Mouse (Mus musculus): ENCODE results near the gene Fam169b. TPM values are rescaled to one million over a fixed set of nuclear protein-coding genes. Genes with fewer than 3 reads are reported as not detected.

Fam169b gene
- polyA plus RNA-seq, 2 experiments: 0.28 to 0.30 TPM

DNA sequence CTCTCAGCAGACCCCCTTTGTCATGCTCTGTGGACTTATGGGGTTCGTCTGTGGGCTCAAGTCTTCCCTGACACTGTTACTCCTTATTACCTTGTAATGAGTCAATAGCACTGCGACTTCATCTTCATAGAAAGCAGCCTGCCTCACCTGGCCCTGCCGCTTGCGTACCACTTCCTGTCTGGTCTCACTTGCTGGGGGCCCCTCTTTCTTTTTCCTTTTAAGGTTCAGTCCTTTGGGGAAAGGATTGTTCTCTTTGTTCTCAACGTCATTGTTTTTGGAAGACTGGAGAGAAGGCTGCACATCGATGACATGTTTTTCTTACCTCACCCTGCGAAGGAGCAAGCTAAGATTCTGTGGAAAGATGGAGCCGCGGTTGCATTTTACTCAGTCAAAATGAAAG, 55.4 kb downstream of the Fam169b start:
- no peak overlapping the region for H3K27ac ChIP-seq
- H3K4me1 ChIP-seq (replicated peaks; ENCODE audit: control insufficient read depth in 2 of 2, insufficient read depth in 2 of 2, low read length in 1 of 2): no peaks in the 10 kb centered on the region
- H3K27me3 ChIP-seq (ENCODE audit: control insufficient read depth, insufficient read depth, low read length): no peaks in the 10 kb centered on the region
- H3K9ac ChIP-seq (replicated peaks): no peak overlapping the region
- no peak for ATAC-seq (ENCODE audit: insufficient read depth)
- H3K36me3 ChIP-seq (replicated peaks; ENCODE audit: control insufficient read depth, insufficient read depth, low read depth): no peaks in the 10 kb centered on the region
- WGBS (ENCODE audit: insufficient replicate concordance): 69% methylated on average over 9 of the region's 9 CpGs
- H3K4me3 ChIP-seq (ENCODE audit: insufficient read depth in 1 of 2, low read depth in 2 of 2, low read length in 2 of 2): no peak overlapping the region
- no peak overlapping the region for H3K4me2 ChIP-seq (ENCODE audit: low read depth)
- DNase-seq (ENCODE audit: low read depth in 3 of 3, low spot score in 3 of 3): no peak
- H3K9me3 ChIP-seq (ENCODE audit: control insufficient read depth, low read length): no peaks in the 10 kb centered on the region
- TF ChIP-seq CTCF (IDR thresholded peaks at IDR 0.05; ENCODE audit: low read depth): no peak
- no peak for TF ChIP-seq EP300 (IDR thresholded peaks at IDR 0.05; ENCODE audit: low read depth)

DNA sequence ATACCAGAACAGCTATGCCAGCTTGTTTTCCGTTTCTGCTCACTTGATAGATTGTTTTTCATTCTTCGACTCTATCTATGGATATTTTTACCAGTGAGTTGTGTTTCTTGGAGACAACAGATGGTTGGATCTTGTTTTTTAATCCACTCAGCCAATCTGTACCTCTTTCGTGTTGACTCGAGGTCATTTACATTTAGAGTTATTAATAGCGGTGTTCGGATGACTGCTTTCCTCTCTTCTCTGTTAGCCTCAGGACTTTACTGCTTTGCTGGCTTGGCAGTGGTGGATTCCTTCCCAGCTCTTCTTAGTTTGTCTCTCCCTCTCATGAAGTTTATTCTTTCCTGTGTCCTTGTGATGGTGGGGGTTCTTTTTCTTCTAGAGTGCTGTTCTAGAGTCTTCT, 59.2 kb downstream of the Fam169b start:
- WGBS (ENCODE audit: insufficient replicate concordance): 74% methylated on average over 6 of the region's 6 CpGs
- ATAC-seq (ENCODE audit: insufficient read depth) (no peak), DNase-seq (ENCODE audit: low read depth in 3 of 3, low spot score in 3 of 3) (no peak)
- H3K27ac ChIP-seq: no peak overlapping the region
- no peaks in the 10 kb centered on the region for H3K36me3 ChIP-seq (replicated peaks; ENCODE audit: control insufficient read depth, insufficient read depth, low read depth)
- no peak overlapping the region for H3K4me2 ChIP-seq (ENCODE audit: low read depth)
- no peak for TF ChIP-seq CTCF (IDR thresholded peaks at IDR 0.05; ENCODE audit: low read depth)
- TF ChIP-seq EP300 (IDR thresholded peaks at IDR 0.05; ENCODE audit: low read depth): no peak
- no peaks in the 10 kb centered on the region for H3K9me3 ChIP-seq (ENCODE audit: control insufficient read depth, low read length)
- no peaks in the 10 kb centered on the region for H3K27me3 ChIP-seq (ENCODE audit: control insufficient read depth, insufficient read depth, low read length)
- H3K9ac ChIP-seq (replicated peaks): no peak overlapping the region
- H3K4me3 ChIP-seq (ENCODE audit: insufficient read depth in 1 of 2, low read depth in 2 of 2, low read length in 2 of 2): no peak overlapping the region
- no peaks in the 10 kb centered on the region for H3K4me1 ChIP-seq (replicated peaks; ENCODE audit: control insufficient read depth in 2 of 2, insufficient read depth in 2 of 2, low read length in 1 of 2)

DNA sequence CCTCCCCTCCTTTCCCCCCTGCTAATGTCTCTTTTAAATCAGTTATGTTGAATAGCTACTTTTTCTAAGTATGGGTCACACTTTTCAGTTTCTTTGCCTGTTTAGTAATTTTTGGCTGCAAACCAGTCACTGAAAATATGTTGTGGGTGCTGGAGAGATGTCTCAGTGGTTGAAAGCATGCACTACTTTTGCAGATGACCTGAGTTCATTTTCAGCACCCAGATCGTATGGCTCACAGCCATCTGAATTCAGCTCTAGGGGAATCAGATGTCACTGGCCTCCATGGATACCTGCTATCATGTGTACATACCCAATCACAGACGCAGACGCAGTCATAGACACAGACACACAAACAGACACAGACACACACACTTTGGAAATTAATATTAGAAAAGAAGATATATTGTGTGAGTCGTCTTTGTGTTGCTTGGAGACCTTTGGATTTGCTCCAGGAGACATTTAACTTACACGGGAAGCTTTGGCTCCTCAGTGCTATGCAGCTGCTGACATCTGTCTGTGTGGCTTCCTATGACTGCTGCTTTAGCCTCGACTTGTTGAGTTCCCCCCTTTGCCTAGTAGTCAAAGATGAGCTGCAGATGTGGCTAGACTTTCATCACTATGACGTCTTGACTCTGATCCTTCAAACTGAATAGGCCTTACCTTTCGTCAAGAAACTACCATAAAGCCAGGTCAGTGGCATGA, 63.6 kb downstream of the Fam169b start:
- ATAC-seq (ENCODE audit: insufficient read depth) (no peak), DNase-seq (ENCODE audit: low read depth in 3 of 3, low spot score in 3 of 3) (no peak)
- H3K9ac ChIP-seq (replicated peaks): no peak overlapping the region
- no peak overlapping the region for H3K4me3 ChIP-seq (ENCODE audit: insufficient read depth in 1 of 2, low read depth in 2 of 2, low read length in 2 of 2)
- H3K9me3 ChIP-seq (ENCODE audit: control insufficient read depth, low read length): no peaks in the 10 kb centered on the region
- 60% methylated on average over 8 of the region's 8 CpGs for WGBS (ENCODE audit: insufficient replicate concordance)
- H3K27me3 ChIP-seq (ENCODE audit: control insufficient read depth, insufficient read depth, low read length): no peaks in the 10 kb centered on the region
- no peak for TF ChIP-seq EP300 (IDR thresholded peaks at IDR 0.05; ENCODE audit: low read depth)
- TF ChIP-seq CTCF (IDR thresholded peaks at IDR 0.05; ENCODE audit: low read depth): no peak
- H3K36me3 ChIP-seq (replicated peaks; ENCODE audit: control insufficient read depth, insufficient read depth, low read depth): no peaks in the 10 kb centered on the region
- H3K4me1 ChIP-seq (replicated peaks; ENCODE audit: control insufficient read depth in 2 of 2, insufficient read depth in 2 of 2, low read length in 1 of 2): no peaks in the 10 kb centered on the region
- H3K4me2 ChIP-seq (ENCODE audit: low read depth): no peak overlapping the region
- no peak overlapping the region for H3K27ac ChIP-seq

DNA sequence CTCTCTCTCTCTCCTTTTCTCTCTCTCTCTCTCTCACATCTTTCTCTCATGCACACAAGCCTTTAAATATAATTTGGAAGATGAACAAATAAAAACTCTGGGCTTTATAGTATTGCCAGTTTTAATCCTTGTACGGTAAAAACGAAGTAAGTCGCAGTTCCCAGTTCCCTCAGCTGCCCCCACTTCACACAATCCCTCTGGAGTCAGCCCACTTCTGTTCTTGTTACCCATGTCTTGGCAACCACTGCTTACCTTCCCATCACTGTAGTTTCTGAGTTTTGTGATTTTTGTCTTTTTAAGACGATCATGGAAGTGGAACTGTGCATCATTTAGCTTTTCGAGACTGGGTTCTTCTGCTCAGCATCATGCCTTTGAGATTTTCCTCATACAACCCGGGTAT, 65.0 kb downstream of the Fam169b start:
- no peak overlapping the region for H3K9ac ChIP-seq (replicated peaks)
- no peak for DNase-seq (ENCODE audit: low read depth in 3 of 3, low spot score in 3 of 3)
- no peaks in the 10 kb centered on the region for H3K4me1 ChIP-seq (replicated peaks; ENCODE audit: control insufficient read depth in 2 of 2, insufficient read depth in 2 of 2, low read length in 1 of 2)
- no peak for ATAC-seq (ENCODE audit: insufficient read depth)
- H3K4me3 ChIP-seq (ENCODE audit: insufficient read depth in 1 of 2, low read depth in 2 of 2, low read length in 2 of 2): no peak overlapping the region
- no peaks in the 10 kb centered on the region for H3K36me3 ChIP-seq (replicated peaks; ENCODE audit: control insufficient read depth, insufficient read depth, low read depth)
- no peak overlapping the region for H3K27ac ChIP-seq
- H3K9me3 ChIP-seq (ENCODE audit: control insufficient read depth, low read length): no peaks in the 10 kb centered on the region
- no peaks in the 10 kb centered on the region for H3K27me3 ChIP-seq (ENCODE audit: control insufficient read depth, insufficient read depth, low read length)
- WGBS (ENCODE audit: insufficient replicate concordance): 67% methylated on average over 6 of the region's 6 CpGs
- TF ChIP-seq EP300 (IDR thresholded peaks at IDR 0.05; ENCODE audit: low read depth): no peak
- no peak for TF ChIP-seq CTCF (IDR thresholded peaks at IDR 0.05; ENCODE audit: low read depth)
- H3K4me2 ChIP-seq (ENCODE audit: low read depth): no peak overlapping the region

DNA sequence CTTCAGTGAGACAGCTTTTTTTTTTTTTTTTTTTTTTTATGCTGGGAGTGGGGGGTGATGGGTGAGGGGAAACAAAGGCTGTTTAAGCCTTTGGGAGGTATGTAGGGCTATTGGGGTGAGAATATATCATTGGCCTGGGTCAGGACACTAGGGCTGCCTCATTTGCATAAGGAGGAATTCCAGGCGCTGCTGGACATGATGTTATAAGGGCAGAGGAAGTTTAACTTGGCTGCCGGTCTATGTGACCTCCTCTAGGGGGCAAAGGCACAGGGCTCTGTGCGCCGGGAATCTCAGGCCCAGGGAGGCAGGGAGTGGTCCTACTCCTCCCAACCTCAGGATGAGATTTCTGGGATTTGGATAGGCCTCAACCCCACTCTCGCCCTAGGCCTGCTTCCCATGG, 70.9 kb downstream of the Fam169b start:
- DNase-seq (ENCODE audit: low read depth in 3 of 3, low spot score in 3 of 3): no peak

More for the DNA sequence above, 70.9 kb downstream of the Fam169b start:
- Histone ChIP-seq H3K4me1 (replicated peaks; ENCODE audit: control insufficient read depth in 2 of 2, insufficient read depth in 2 of 2, low read length in 1 of 2) (no peaks in the 10 kb centered on the region), H3K36me3 (replicated peaks; ENCODE audit: control insufficient read depth, insufficient read depth, low read depth) (no peaks in the 10 kb centered on the region), H3K27ac (no peak overlapping the region), H3K4me3 (ENCODE audit: insufficient read depth in 1 of 2, low read depth in 2 of 2, low read length in 2 of 2) (no peak overlapping the region), H3K27me3 (ENCODE audit: control insufficient read depth, insufficient read depth, low read length) (no peaks in the 10 kb centered on the region), H3K9me3 (ENCODE audit: control insufficient read depth, low read length) (no peaks in the 10 kb centered on the region), H3K9ac (replicated peaks) (no peak overlapping the region), H3K4me2 (ENCODE audit: low read depth) (no peak overlapping the region)
- 51% methylated on average over 5 of the region's 5 CpGs for WGBS (ENCODE audit: insufficient replicate concordance)
- no peak for TF ChIP-seq EP300 (IDR thresholded peaks at IDR 0.05; ENCODE audit: low read depth)
- no peak for TF ChIP-seq CTCF (IDR thresholded peaks at IDR 0.05; ENCODE audit: low read depth)
- ATAC-seq (ENCODE audit: insufficient read depth): no peak
